Mouse (Mus musculus): ENCODE measurements around the gene Tsga8. TPM values are rescaled to one million over a fixed set of nuclear protein-coding genes. Genes with fewer than 3 reads are reported as not detected.

Tsga8 gene
- total RNA-seq (2021), result not detected
- long read RNA-seq, experiment 1, result 0 reads
- long read RNA-seq, experiment 2, result 0 reads

DNA sequence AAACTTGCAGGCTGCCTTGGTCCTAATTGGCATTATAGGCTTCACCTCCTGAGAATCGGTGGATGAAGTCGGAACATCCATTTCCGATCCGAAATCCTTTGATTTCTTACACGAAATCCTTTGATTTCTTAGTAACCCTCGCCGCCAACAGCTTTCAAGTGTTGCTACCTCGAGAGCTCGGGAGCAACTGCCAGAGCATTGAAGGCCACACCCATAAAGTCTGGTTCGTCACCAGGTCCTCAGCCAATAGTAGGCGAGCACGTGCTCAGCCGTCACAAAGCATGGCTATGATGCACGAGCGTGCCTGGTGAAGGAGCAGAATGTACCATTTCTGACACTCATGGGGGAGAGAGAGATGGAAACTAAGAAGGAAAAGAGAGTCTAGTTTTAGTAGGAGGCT is at the start of gene Tsga8:
Tsga8 (minus strand) TSS at position 327 of the 400 bp plus-strand sequence.
- no peak for DNase-seq

Data from adrenal gland, postnatal 36 days (tissue).